Comparison of ENCODE assay signal across 14 mouse cellular contexts in genomic region chr4:81333628-81333991, GRCm38 (mm10).
DNase-seq lines count a peak whose midpoint lies in the region; ATAC-seq and TF ChIP-seq lines count a peak whose summit lies in the region.
"Had no signal": no experiment of that assay in that cellular context is flagged by ENCODE, and none has a peak within 500 bp of the region (broad histone marks: within the 10 kb centered on the region; RNA-seq: fewer than 3 reads in every experiment).

No protein-coding gene starts in this region.

- no peak overlapping the region for H3K9ac ChIP-seq in forebrain, embryonic 12.5 days
- no peak overlapping the region for H3K9ac ChIP-seq in midbrain, embryonic 12.5 days (replicated peaks)
- H3K9ac ChIP-seq in midbrain, embryonic 11.5 days (ENCODE audit: low read length): no peak overlapping the region
- no peak overlapping the region for H3K9ac ChIP-seq in forebrain, embryonic 13.5 days
- H3K9ac ChIP-seq in limb, embryonic 14.5 days (ENCODE audit: low read depth, low read length, severe bottlenecking): no peak overlapping the region; the same call in 1 of the 2 replicates
- H3K9ac ChIP-seq: liver, embryonic 14.5 days had no signal

- DNase-seq in forebrain, embryonic 10.5 days (ENCODE audit: extremely low spot score, low spot score): no peak
- no peak for DNase-seq in midbrain, embryonic 11.5 days (ENCODE audit: low spot score, missing footprints)
- peak; percentile 77 for DNase-seq in limb, embryonic 14.5 days (ENCODE audit: low spot score)
- DNase-seq in lung, postnatal 25 days (ENCODE audit: low spot score): no peak
- DNase-seq in cerebellum, adult 11-12 months: no peak
- DNase-seq: cerebellum, adult 9-11 months; heart, postnatal 14 days; lung, postnatal 10 days; thymus, adult 2 months had no signal

- no peak overlapping the region for H3K4me3 ChIP-seq in forebrain, embryonic 12.5 days (replicated peaks)
- H3K4me3 ChIP-seq in forebrain, embryonic 10.5 days: no peak overlapping the region
- H3K4me3 ChIP-seq in midbrain, embryonic 12.5 days: no peak overlapping the region
- H3K4me3 ChIP-seq in midbrain, embryonic 11.5 days (ENCODE audit: low read depth, low read length): no peak overlapping the region
- no peak overlapping the region for H3K4me3 ChIP-seq in forebrain, embryonic 13.5 days
- no peak overlapping the region for H3K4me3 ChIP-seq in limb, embryonic 14.5 days (replicated peaks; ENCODE audit: low read length)

- H3K4me1 ChIP-seq in forebrain, embryonic 12.5 days: peaks cover 19% of the 10 kb centered on the region
- H3K4me1 ChIP-seq in forebrain, embryonic 10.5 days: peaks cover 8% of the 10 kb centered on the region; the same call in 1 of the 2 replicates
- peaks cover 17% of the 10 kb centered on the region for H3K4me1 ChIP-seq in midbrain, embryonic 12.5 days
- no peaks in the 10 kb centered on the region; the same call in 1 of the 2 replicates for H3K4me1 ChIP-seq in midbrain, embryonic 11.5 days (ENCODE audit: control insufficient read depth, insufficient read depth, low read length)
- H3K4me1 ChIP-seq in forebrain, embryonic 13.5 days: peaks cover 16% of the 10 kb centered on the region
- H3K4me1 ChIP-seq in limb, embryonic 14.5 days (ENCODE audit: control insufficient read depth, insufficient read depth, low read length): peaks cover 28% of the 10 kb centered on the region

- 0 out of 2 replicates have a peak, but pooled peaks have one; percentile 6 for ATAC-seq in forebrain, embryonic 12.5 days (ENCODE audit: low FRiP score)
- no peak for ATAC-seq in midbrain, embryonic 12.5 days (ENCODE audit: low FRiP score, low read depth)
- no peak for ATAC-seq in midbrain, embryonic 11.5 days (ENCODE audit: low FRiP score)
- no peak for ATAC-seq in forebrain, embryonic 13.5 days
- peak; percentile 64 for ATAC-seq in limb, embryonic 14.5 days (ENCODE audit: low FRiP score, low read depth)
- ATAC-seq: Patski had no signal

- peak overlapping the region; percentile 70 for H3K27ac ChIP-seq in forebrain, embryonic 12.5 days
- H3K27ac ChIP-seq in forebrain, embryonic 10.5 days: no peak overlapping the region
- peak overlapping the region; percentile 52; the same call in 1 of the 2 replicates for H3K27ac ChIP-seq in midbrain, embryonic 12.5 days (replicated peaks)
- H3K27ac ChIP-seq in midbrain, embryonic 11.5 days (ENCODE audit: low read depth, low read length): no peak overlapping the region
- H3K27ac ChIP-seq in forebrain, embryonic 13.5 days: peak overlapping the region; percentile 84
- H3K27ac ChIP-seq in limb, embryonic 14.5 days (replicated peaks; ENCODE audit: low read depth, low read length): peak overlapping the region; percentile 80
- H3K27ac ChIP-seq: liver, embryonic 14.5 days had no signal

- 0 out of 2 replicates have a peak, but pooled peaks cover 8% of the 10 kb centered on the region for H3K36me3 ChIP-seq in forebrain, embryonic 12.5 days (replicated peaks)
- peaks cover 34% of the 10 kb centered on the region for H3K36me3 ChIP-seq in forebrain, embryonic 10.5 days (replicated peaks)
- 0 out of 2 replicates have a peak, but pooled peaks cover 8% of the 10 kb centered on the region for H3K36me3 ChIP-seq in midbrain, embryonic 12.5 days
- H3K36me3 ChIP-seq in midbrain, embryonic 11.5 days (ENCODE audit: control insufficient read depth, insufficient read depth, low read length): 0 out of 2 replicates have a peak, but pooled peaks cover 2% of the 10 kb centered on the region
- peaks cover 17% of the 10 kb centered on the region for H3K36me3 ChIP-seq in forebrain, embryonic 13.5 days (ENCODE audit: poor library complexity, severe bottlenecking)
- peaks cover 5% of the 10 kb centered on the region for H3K36me3 ChIP-seq in limb, embryonic 14.5 days (ENCODE audit: control insufficient read depth, insufficient read depth, low read length)

- no peaks in the 10 kb centered on the region for H3K9me3 ChIP-seq in forebrain, embryonic 12.5 days
- no peaks in the 10 kb centered on the region for H3K9me3 ChIP-seq in forebrain, embryonic 10.5 days
- no peaks in the 10 kb centered on the region for H3K9me3 ChIP-seq in midbrain, embryonic 12.5 days
- no peaks in the 10 kb centered on the region for H3K9me3 ChIP-seq in midbrain, embryonic 11.5 days (ENCODE audit: control insufficient read depth, low read length)
- no peaks in the 10 kb centered on the region for H3K9me3 ChIP-seq in forebrain, embryonic 13.5 days (replicated peaks)
- H3K9me3 ChIP-seq in limb, embryonic 14.5 days (ENCODE audit: control insufficient read depth, low read length): no peaks in the 10 kb centered on the region

- H3K4me2 ChIP-seq in forebrain, embryonic 12.5 days: no peak overlapping the region
- H3K4me2 ChIP-seq in midbrain, embryonic 12.5 days (replicated peaks): no peak overlapping the region
- H3K4me2 ChIP-seq in midbrain, embryonic 11.5 days: no peak overlapping the region
- H3K4me2 ChIP-seq in forebrain, embryonic 13.5 days: no peak overlapping the region
- 0 out of 2 replicates have a peak overlapping the region, but pooled peaks have one; percentile 11 for H3K4me2 ChIP-seq in limb, embryonic 14.5 days (replicated peaks; ENCODE audit: low read depth, low read length, severe bottlenecking)

- 75% methylated on average over 2 of the region's 2 CpGs for WGBS in forebrain, embryonic 12.5 days
- WGBS in forebrain, embryonic 10.5 days: 87% methylated on average over 2 of the region's 2 CpGs
- 73% methylated on average over 2 of the region's 2 CpGs for WGBS in midbrain, embryonic 12.5 days
- WGBS in midbrain, embryonic 11.5 days: 84% methylated on average over 2 of the region's 2 CpGs
- 73% methylated on average over 2 of the region's 2 CpGs for WGBS in forebrain, embryonic 13.5 days
- WGBS in limb, embryonic 14.5 days: 22% methylated on average over 2 of the region's 2 CpGs

- TF ChIP-seq POLR2A in limb, embryonic 14.5 days (IDR thresholded peaks at IDR 0.05; ENCODE audit: borderline replicate concordance, extremely low read depth, insufficient read depth, insufficient read length): no peak

- no peaks in the 10 kb centered on the region for H3K27me3 ChIP-seq in forebrain, embryonic 12.5 days
- H3K27me3 ChIP-seq in forebrain, embryonic 10.5 days (ENCODE audit: poor library complexity, severe bottlenecking): no peaks in the 10 kb centered on the region
- H3K27me3 ChIP-seq in midbrain, embryonic 12.5 days: no peaks in the 10 kb centered on the region; the same call in 1 of the 2 replicates
- H3K27me3 ChIP-seq in midbrain, embryonic 11.5 days (ENCODE audit: control insufficient read depth, insufficient read depth, low read length): no peaks in the 10 kb centered on the region
- H3K27me3 ChIP-seq in forebrain, embryonic 13.5 days: no peaks in the 10 kb centered on the region
- no peaks in the 10 kb centered on the region for H3K27me3 ChIP-seq in limb, embryonic 14.5 days (ENCODE audit: control insufficient read depth, insufficient read depth, low read length)
- H3K27me3 ChIP-seq: Patski had no signal

Comparison
In these comparisons a context has a peak if more than half of its experiments do, and no peak if none do; other contexts are left out.
1. ATAC-seq: peak in forebrain, embryonic 12.5 days (single experiment) and limb, embryonic 14.5 days (single experiment); none in midbrain, embryonic 12.5 days (single experiment), midbrain, embryonic 11.5 days (single experiment) and forebrain, embryonic 13.5 days (single experiment).
2. H3K27ac ChIP-seq: peak in forebrain, embryonic 12.5 days (single experiment), midbrain, embryonic 12.5 days (single experiment), forebrain, embryonic 13.5 days (single experiment) and limb, embryonic 14.5 days (single experiment); none in forebrain, embryonic 10.5 days (single experiment) and midbrain, embryonic 11.5 days (single experiment).